Mouse (Mus musculus) liver, embryonic 14.5 days (tissue): ENCODE measurements at regions not wholly inside any gene's neighbourhood (a gene's known extent, or its start where the extent isn't known, plus 50 kb on each side); places are given as distances from the start of the nearest gene placed in this dataset.

ENCODE experiments used
- CTCF ChIP-seq: IDR thresholded peaks from 2 replicates; pipeline ENCODE4 v1.5.1; 2016; ENCODE audit warnings: antibody characterized with exemption, low read depth, control low read depth
- EP300 ChIP-seq: IDR thresholded peaks from 2 replicates; pipeline ENCODE4 v1.6.1; 2016; ENCODE audit warnings: antibody characterized with exemption, low read depth

- TF ChIP-seq CTCF = no peak
- TF ChIP-seq EP300 = no peak
Observed at GRCm38 (mm10) chr4:80003636-80004365, 830.1 kb upstream of the Tyrp1 start.
